Mouse (Mus musculus): Measurements from ENCODE around the gene Anks6. TPM values are rescaled to one million over a fixed set of nuclear protein-coding genes. Genes with fewer than 3 reads are reported as not detected.

The Anks6 gene
- polyA plus RNA-seq, 1 experiment: 17.2 TPM

GRCm38 (mm10) chr4:46966551-46966950 is 90.7 kb downstream of the Anks6 start:
- no peak overlapping the region for H3K27ac ChIP-seq (ENCODE audit: insufficient read depth, low read length)
- TF ChIP-seq POLR2A (IDR thresholded peaks at IDR 0.05; ENCODE audit: borderline replicate concordance, insufficient read depth, low read length): no peak
- no peak for TF ChIP-seq CTCF (IDR thresholded peaks at IDR 0.05; ENCODE audit: borderline replicate concordance, insufficient read depth, low read depth, low read length)
- H3K4me1 ChIP-seq (ENCODE audit: control insufficient read depth, insufficient read depth, low read length): peaks cover 33% of the 10 kb centered on the region
- no peak for DNase-seq
- no peak overlapping the region for H3K4me3 ChIP-seq (replicated peaks; ENCODE audit: insufficient read depth, low read depth, low read length)
- no peaks in the 10 kb centered on the region for H3K27me3 ChIP-seq (ENCODE audit: control insufficient read depth, insufficient read depth, low read length)

Other genes starting within 250 kb of the Anks6 start
- 102 and 117 TPM in 2 replicates for gene Gabbr2, start 65.6 kb downstream of the Anks6 start, polyA plus RNA-seq (2012; rRNA removed)
- 1.3 TPM in 2 replicates for gene Galnt12, start 34.5 kb upstream of the Anks6 start, polyA plus RNA-seq (2012; rRNA removed)
- gene Col15a1, start 150.7 kb upstream of the Anks6 start, polyA plus RNA-seq (2012; rRNA removed): 3.9 and 5.3 TPM in 2 replicates